Mouse (Mus musculus) heart, adult 2 months (tissue): ENCODE data around the gene Pold2. TPM values are rescaled to one million over a fixed set of nuclear protein-coding genes. Genes with fewer than 3 reads are reported as not detected.

Experiments
- DNase-seq, 2 experiments: peaks; one replicate each; pipeline ENCODE4 v3.0.0; 2021
- H3K27ac ChIP-seq: fragments of 200-600 bp; 2 replicates; pipeline ENCODE4 v1.8.1; 2022
- H3K27me3 ChIP-seq: fragments of 200-500 bp; 2 replicates; pipeline ENCODE4 v1.6.1; 2012; ENCODE audit warnings: mild to moderate bottlenecking, low read length, inconsistent platforms, mixed read lengths; ENCODE audit not compliant: control insufficient read depth, insufficient read depth
- H3K36me3 ChIP-seq: fragments of 200-500 bp; 2 replicates; pipeline ENCODE4 v1.6.1; 2012; ENCODE audit warnings: low read length, inconsistent platforms; ENCODE audit not compliant: control insufficient read depth, insufficient read depth
- H3K4me1 ChIP-seq: fragments of 200-500 bp; 2 replicates; pipeline ENCODE4 v1.6.1; 2011; ENCODE audit warnings: low read length; ENCODE audit not compliant: control insufficient read depth, insufficient read depth
- H3K4me3 ChIP-seq: fragments of 200-600 bp; 2 replicates; pipeline ENCODE4 v1.8.1; 2022
- H3K79me2 ChIP-seq: fragments of 200-500 bp; replicated peaks from 2 replicates; pipeline ENCODE4 v1.6.1; 2012; ENCODE audit warnings: mild to moderate bottlenecking, inconsistent platforms, low read length, moderate library complexity, mixed read lengths; ENCODE audit not compliant: control insufficient read depth, insufficient read depth
- H3K9ac ChIP-seq: fragments of 200-500 bp; 2 replicates; pipeline ENCODE4 v1.6.1; 2012; ENCODE audit warnings: low read depth, mild to moderate bottlenecking, control low read depth, inconsistent platforms, low read length, mixed read lengths
- CTCF ChIP-seq: fragments of 200-600 bp; IDR thresholded peaks from 2 replicates; pipeline ENCODE4 v1.8.1; 2022; ENCODE audit warnings: antibody characterized with exemption, mild to moderate bottlenecking, moderate library complexity
- EP300 ChIP-seq: fragments of 200-500 bp; IDR thresholded peaks from 2 replicates; pipeline ENCODE4 v1.6.1; 2011; ENCODE audit warnings: low read depth, low read length, control low read depth; ENCODE audit not compliant: insufficient read depth
- POLR2A ChIP-seq: fragments of 200-500 bp; IDR thresholded peaks from 2 replicates; pipeline ENCODE4 v1.6.1; 2011; ENCODE audit warnings: mild to moderate bottlenecking, low read depth, low read length, control low read depth; ENCODE audit not compliant: insufficient read depth
- WGBS: fragments of 180-500 bp; shearing (Covaris S2); methylation state at CpG from one replicate; pipeline ENCODE4 v1.1.7; 2018; 5-methylcytosine and 5-hydroxymethylcytosine counted together
- intact Hi-C: fragments of 180-260 bp; cut with DNase I; formaldehyde crosslinking; loops from one replicate; pipeline ENCODE4 v1.15.1; 2025
- polyA plus RNA-seq: library from polyadenylated mRNA; depleted of rRNA; stranded (reverse); fragments of >200 nt; gene quantifications from 2 replicates; pipeline ENCODE4 v1.2.3, GENCODE M21; 2012; rRNA removed
- total RNA-seq, 2 experiments: library from RNA; stranded (reverse); gene quantifications; 2 replicates each; pipeline ENCODE4 v1.2.3; 2021

Pold2 gene
- total and polyA plus RNA-seq, 3 experiments: 30.9 to 58.1 (median 42.6) TPM

DNA sequence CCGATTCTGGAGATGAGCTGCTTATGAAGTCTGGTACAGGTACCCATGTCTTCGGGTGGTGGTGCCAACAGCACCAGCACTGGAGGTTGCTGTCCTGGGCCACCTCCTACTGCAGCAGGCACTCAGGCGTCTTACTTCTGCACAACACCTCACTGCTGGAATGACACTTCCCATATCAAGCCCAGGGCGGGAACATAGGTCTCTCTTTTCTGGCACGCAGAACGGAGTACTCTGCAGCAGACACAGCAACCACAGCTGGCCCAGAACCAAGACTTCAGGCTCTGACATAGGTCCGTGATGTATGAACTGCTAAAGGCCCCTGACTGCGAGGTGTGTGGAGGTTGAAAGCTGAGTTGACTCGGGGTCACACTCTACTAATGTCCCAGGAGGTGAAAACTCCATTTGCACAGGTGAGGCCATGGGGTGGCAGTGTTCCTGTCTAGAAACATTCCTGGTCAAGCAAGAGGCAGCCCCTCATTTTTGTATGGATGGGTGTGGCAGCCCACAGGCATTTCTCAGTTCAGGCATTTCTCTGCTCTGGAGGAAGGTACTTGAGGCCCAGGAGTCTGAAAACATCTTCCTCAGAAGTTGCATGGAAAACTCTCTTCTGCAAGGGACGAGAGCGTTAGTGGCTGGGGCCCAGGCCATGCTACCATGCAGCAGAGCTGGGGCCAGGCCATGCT is 49.4 kb downstream of the Pold2 start:
- Histone ChIP-seq H3K9ac (no peak overlapping the region), H3K79me2 (no peaks in the 10 kb centered on the region), H3K4me3 (no peak overlapping the region), H3K27ac (no peak overlapping the region), H3K27me3 (no peaks in the 10 kb centered on the region), H3K4me1 (no peaks in the 10 kb centered on the region), H3K36me3 (no peaks in the 10 kb centered on the region)
- DNase-seq: no peak
- intact Hi-C loops: no loop called here
- TF ChIP-seq CTCF: no peak
- TF ChIP-seq POLR2A: no peak
- no peak for TF ChIP-seq EP300
- WGBS: 75% methylated on average over 11 of the region's 11 CpGs

GRCm38 (mm10) chr11:5827931-5828330 is 50.2 kb downstream of the Pold2 start:
- Histone ChIP-seq H3K9ac (no peak overlapping the region), H3K36me3 (no peaks in the 10 kb centered on the region), H3K27ac (no peak overlapping the region), H3K27me3 (no peaks in the 10 kb centered on the region), H3K4me3 (no peak overlapping the region), H3K79me2 (no peaks in the 10 kb centered on the region), H3K4me1 (no peaks in the 10 kb centered on the region)
- 86% methylated on average over 5 of the region's 5 CpGs for WGBS
- no peak for DNase-seq
- TF ChIP-seq EP300 (no peak), CTCF (no peak), POLR2A (no peak)
- intact Hi-C loops: no loop called here

DNA sequence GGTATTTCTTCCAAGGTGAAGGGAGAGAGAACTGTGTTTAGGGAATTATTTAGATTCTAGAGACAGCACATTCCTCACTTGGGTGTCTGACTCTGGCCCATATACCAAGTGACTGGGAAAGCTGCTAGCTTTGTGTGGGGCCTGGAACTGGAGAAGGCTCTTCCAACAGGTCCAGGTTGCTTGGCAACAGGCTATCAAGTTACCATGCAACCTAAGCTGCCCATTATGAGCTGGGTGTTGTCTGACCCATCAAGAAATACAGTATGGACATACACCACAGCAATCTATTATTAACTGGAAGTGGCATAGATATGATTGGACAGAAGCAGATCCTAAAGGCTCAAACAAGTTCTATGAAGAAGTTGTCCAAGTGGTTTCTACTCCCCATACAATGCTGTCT is 52.7 kb downstream of the Pold2 start:
- Histone ChIP-seq H3K4me3 (no peak overlapping the region), H3K36me3 (no peaks in the 10 kb centered on the region), H3K79me2 (no peaks in the 10 kb centered on the region), H3K9ac (no peak overlapping the region), H3K27ac (no peak overlapping the region), H3K27me3 (no peaks in the 10 kb centered on the region), H3K4me1 (no peaks in the 10 kb centered on the region)
- TF ChIP-seq POLR2A (no peak), EP300 (no peak), CTCF (no peak)
- intact Hi-C loops: no loop called here
- no peak for DNase-seq

Other genes starting within 250 kb of the Pold2 start
- gene Mrps24, start 162.6 kb downstream of the Pold2 start, total RNA-seq: 100 to 1,000 TPM; 151 to 166 TPM
- gene Mrps24, start 162.6 kb downstream of the Pold2 start, polyA plus RNA-seq: 136 and 178 TPM in 2 replicates
- gene Urgcp, start 115.9 kb downstream of the Pold2 start, total RNA-seq: 10 to 100 TPM; 58.5 to 69.8 TPM
- 26.1 and 35.7 TPM in 2 replicates for gene Urgcp, start 115.9 kb downstream of the Pold2 start, polyA plus RNA-seq
- 10 to 100 TPM; 25.7 to 29.2 TPM for gene Dbnl, start 89.8 kb downstream of the Pold2 start, total RNA-seq
- 24.4 and 25.6 TPM in 2 replicates for gene Dbnl, start 89.8 kb downstream of the Pold2 start, polyA plus RNA-seq
- gene Pgam2, start 74.6 kb downstream of the Pold2 start, total RNA-seq: 100 to 1,000 TPM; 743 to 848 TPM
- gene Pgam2, start 74.6 kb downstream of the Pold2 start, polyA plus RNA-seq: 1,153 and 1,176 TPM in 2 replicates
- 1 to 10 TPM; 2.1 to 3.3 TPM for gene Polm, start 40.3 kb downstream of the Pold2 start, total RNA-seq
- 6.3 and 11.2 TPM in 2 replicates for gene Polm, start 40.3 kb downstream of the Pold2 start, polyA plus RNA-seq
- gene Aebp1, start 16.3 kb downstream of the Pold2 start, total RNA-seq: 10 to 100 TPM; 18.6 to 19.9 TPM
- 25.6 and 33.3 TPM in 2 replicates for gene Aebp1, start 16.3 kb downstream of the Pold2 start, polyA plus RNA-seq
- 100 to 1,000 TPM; 463 to 551 TPM for gene Myl7, start 20.5 kb upstream of the Pold2 start, total RNA-seq
- gene Myl7, start 20.5 kb upstream of the Pold2 start, polyA plus RNA-seq: 1,125 and 1,658 TPM in 2 replicates
- gene Gck, start 71.8 kb upstream of the Pold2 start, total RNA-seq: 10 to 100 TPM; 10.4 to 13.9 TPM
- gene Gck, start 71.8 kb upstream of the Pold2 start, polyA plus RNA-seq: 10.5 and 15.4 TPM in 2 replicates
- 10 to 100 TPM; 53.4 to 62.2 TPM for gene Ykt6, start 77.4 kb upstream of the Pold2 start, total RNA-seq
- gene Ykt6, start 77.4 kb upstream of the Pold2 start, polyA plus RNA-seq: 46.3 and 71.2 TPM in 2 replicates
- gene Camk2b, start 188.1 kb upstream of the Pold2 start, total RNA-seq: 1 to 10 TPM; 4.8 to 5.2 TPM
- gene Camk2b, start 188.1 kb upstream of the Pold2 start, polyA plus RNA-seq: 10.7 and 12.9 TPM in 2 replicates